Mouse (Mus musculus): ENCODE data around the gene A730061H03Rik. TPM values are rescaled to one million over a fixed set of nuclear protein-coding genes. Genes with fewer than 3 reads are reported as not detected.

Gene A730061H03Rik
- total RNA-seq (2014; fragmentation: Nextera tagmentation) (2.7 TPM in 1 of 2 replicates, not detected in the other), total RNA-seq (2017) (14.8 TPM in 1 of 2 replicates, not detected in the other)

GRCm38 (mm10) chr14:55560202-55561073 is at the start of gene A730061H03Rik:
TSS of gene A730061H03Rik (minus strand) at chr14:55560406.
- ATAC-seq (replicated peaks; ENCODE audit: low FRiP score, low TSS enrichment, poor library complexity, severe bottlenecking) = peak; percentile 81

- ATAC-seq (replicated peaks; ENCODE audit: low FRiP score, low TSS enrichment, poor library complexity, severe bottlenecking) = no peak
These were observed 48.1 kb upstream of the A730061H03Rik start for GRCm38 (mm10) chr14:55608339-55608738.

- peak; percentile 35; the same call in 1 of the 2 replicates for ATAC-seq (replicated peaks; ENCODE audit: low FRiP score, low TSS enrichment, poor library complexity, severe bottlenecking)
These were observed 45.7 kb upstream of the A730061H03Rik start for GRCm38 (mm10) chr14:55605743-55606459.

- no peak for ATAC-seq (replicated peaks; ENCODE audit: low FRiP score, low TSS enrichment, poor library complexity, severe bottlenecking)
These were observed 44.6 kb upstream of the A730061H03Rik start for GRCm38 (mm10) chr14:55604823-55605222.

GRCm38 (mm10) chr14:55603633-55604576 is 43.7 kb upstream of the A730061H03Rik start:
- ATAC-seq (replicated peaks; ENCODE audit: low FRiP score, low TSS enrichment, poor library complexity, severe bottlenecking) = peak; percentile 90

- ATAC-seq (replicated peaks; ENCODE audit: low FRiP score, low TSS enrichment, poor library complexity, severe bottlenecking) = no peak
These were observed 43.0 kb upstream of the A730061H03Rik start, which contains the start of gene Irf9 for GRCm38 (mm10) chr14:55603271-55603632. TSS of gene Irf9 (plus strand) at chr14:55603571.

GRCm38 (mm10) chr14:55598521-55599390 is 38.5 kb upstream of the A730061H03Rik start:
- no peak for ATAC-seq (replicated peaks; ENCODE audit: low FRiP score, low TSS enrichment, poor library complexity, severe bottlenecking)

GRCm38 (mm10) chr14:55596036-55596690 is 36.0 kb upstream of the A730061H03Rik start:
- ATAC-seq (replicated peaks; ENCODE audit: low FRiP score, low TSS enrichment, poor library complexity, severe bottlenecking) = no peak

- no peak for ATAC-seq (replicated peaks; ENCODE audit: low FRiP score, low TSS enrichment, poor library complexity, severe bottlenecking)
These were observed 32.0 kb upstream of the A730061H03Rik start for GRCm38 (mm10) chr14:55592226-55592625.

- ATAC-seq (replicated peaks; ENCODE audit: low FRiP score, low TSS enrichment, poor library complexity, severe bottlenecking) = peak; percentile 86
These were observed 31.2 kb upstream of the A730061H03Rik start, which contains the start of gene Rnf31 for GRCm38 (mm10) chr14:55591331-55591891. TSS of gene Rnf31 (plus strand) at chr14:55591708.

- peak; percentile 80 for ATAC-seq (replicated peaks; ENCODE audit: low FRiP score, low TSS enrichment, poor library complexity, severe bottlenecking)
These were observed 30.6 kb upstream of the A730061H03Rik start, which contains the start of gene Psme2 for GRCm38 (mm10) chr14:55590748-55591330. TSS of gene Psme2 (minus strand) at chr14:55591113.

- no peak for ATAC-seq (replicated peaks; ENCODE audit: low FRiP score, low TSS enrichment, poor library complexity, severe bottlenecking)
These were observed 29.7 kb upstream of the A730061H03Rik start for GRCm38 (mm10) chr14:55589771-55590448.

- no peak for ATAC-seq (replicated peaks; ENCODE audit: low FRiP score, low TSS enrichment, poor library complexity, severe bottlenecking)
These were observed 29.1 kb upstream of the A730061H03Rik start for GRCm38 (mm10) chr14:55589271-55589670.

GRCm38 (mm10) chr14:55586149-55586548 is 25.9 kb upstream of the A730061H03Rik start:
- ATAC-seq (replicated peaks; ENCODE audit: low FRiP score, low TSS enrichment, poor library complexity, severe bottlenecking) = peak; percentile 50

GRCm38 (mm10) chr14:55585566-55585960 is 25.4 kb upstream of the A730061H03Rik start:
- ATAC-seq (replicated peaks; ENCODE audit: low FRiP score, low TSS enrichment, poor library complexity, severe bottlenecking) = peak; percentile 12

Measured in megakaryocyte-erythroid progenitor cell, adult 5-6 weeks (primary cell).